Mouse (Mus musculus) stomach, embryonic 14.5 days (tissue): ENCODE measurements around the gene Ncam1. TPM values are rescaled to one million over a fixed set of nuclear protein-coding genes. Genes with fewer than 3 reads are reported as not detected.

Experiments used
- ATAC-seq: fragments of 200-750 bp; cut with Nextera tagmentation; 2 replicates; pipeline ENCODE4 v1.8.0; 2017; ENCODE audit warnings: low read depth, moderate TSS enrichment; ENCODE audit not compliant: insufficient number of reproducible peaks, insufficient read depth, low FRiP score
- H3K27ac ChIP-seq: fragments of 300-500 bp; sonication (generic); 2 replicates; pipeline ENCODE4 v1.5.1; 2014; ENCODE audit warnings: mild to moderate bottlenecking, low read length, moderate library complexity, mixed read lengths
- H3K27me3 ChIP-seq: fragments of 300-500 bp; sonication (generic); 2 replicates; pipeline ENCODE4 v1.6.1; 2014; ENCODE audit warnings: low read length, control low read depth, mixed read lengths; ENCODE audit not compliant: control insufficient read depth, insufficient read depth
- H3K36me3 ChIP-seq: fragments of 300-500 bp; sonication (generic); 2 replicates; pipeline ENCODE4 v1.6.1; 2014; ENCODE audit warnings: mild to moderate bottlenecking, control low read depth, low read length, moderate library complexity, mixed read lengths; ENCODE audit not compliant: control insufficient read depth, insufficient read depth
- H3K4me1 ChIP-seq: fragments of 300-500 bp; sonication (generic); 2 replicates; pipeline ENCODE4 v1.6.1; 2014; ENCODE audit warnings: low read length, control low read depth, mixed read lengths; ENCODE audit not compliant: control insufficient read depth, insufficient read depth
- H3K4me2 ChIP-seq: fragments of 300-500 bp; sonication (generic); replicated peaks from 2 replicates; pipeline ENCODE4 v1.6.1; 2014; ENCODE audit warnings: low read depth, low read length, control low read depth
- H3K4me3 ChIP-seq: fragments of 300-500 bp; sonication (generic); 2 replicates; pipeline ENCODE4 v1.5.1; 2014; ENCODE audit warnings: low read depth, low read length, control low read depth
- H3K9ac ChIP-seq: fragments of 300-500 bp; sonication (generic); replicated peaks from 2 replicates; pipeline ENCODE4 v1.6.1; 2014; ENCODE audit warnings: low read depth, mild to moderate bottlenecking, control low read depth, low read length, moderate library complexity, mixed read lengths
- H3K9me3 ChIP-seq: fragments of 300-500 bp; sonication (generic); 2 replicates; pipeline ENCODE4 v1.6.1; 2016; ENCODE audit warnings: low read depth, low read length, control low read depth; ENCODE audit not compliant: control insufficient read depth
- WGBS: fragments of 180-500 bp; shearing (Covaris S2); extraction: QIAGEN DNeasy Blood & Tissue Kit; methylation state at CpG from one replicate; pipeline ENCODE4 v1.1.7; 2014; 5-methylcytosine and 5-hydroxymethylcytosine counted together
- polyA plus RNA-seq: library from polyadenylated mRNA; unstranded; fragments of >200 nt; fragmentation: Nextera tagmentation; extraction: Ambion mirVana; gene quantifications from 2 replicates; pipeline ENCODE4 v1.2.1, GENCODE M21; 2014

The Ncam1 gene
- polyA plus RNA-seq, 1 experiment from 2014 or later, result 115 TPM

- no peaks in the 10 kb centered on the region for H3K9me3 ChIP-seq
- no peak overlapping the region for H3K4me3 ChIP-seq
- 82% methylated on average over 7 of the region's 7 CpGs for WGBS
- no peak overlapping the region for H3K27ac ChIP-seq
- no peaks in the 10 kb centered on the region for H3K27me3 ChIP-seq
- no peak overlapping the region for H3K4me2 ChIP-seq
- no peak overlapping the region for H3K9ac ChIP-seq
- no peaks in the 10 kb centered on the region for H3K36me3 ChIP-seq
- 0 out of 2 replicates have a peak, but pooled peaks cover 4% of the 10 kb centered on the region for H3K4me1 ChIP-seq
- ATAC-seq, result no peak
Observed at GRCm38 (mm10) chr9:49681848-49682469, 116.8 kb downstream of the Ncam1 start.

GRCm38 (mm10) chr9:49679270-49679669 lies 119.5 kb downstream of the Ncam1 start:
- H3K9me3 ChIP-seq, result no peaks in the 10 kb centered on the region
- H3K36me3 ChIP-seq, result no peaks in the 10 kb centered on the region
- no peak overlapping the region for H3K4me3 ChIP-seq
- H3K27ac ChIP-seq, result no peak overlapping the region
- H3K9ac ChIP-seq, result no peak overlapping the region
- no peak overlapping the region for H3K4me2 ChIP-seq
- no peak for ATAC-seq
- no peaks in the 10 kb centered on the region for H3K4me1 ChIP-seq
- no peaks in the 10 kb centered on the region for H3K27me3 ChIP-seq
- 61% methylated on average over 3 of the region's 3 CpGs for WGBS

GRCm38 (mm10) chr9:49675696-49676465 lies 122.8 kb downstream of the Ncam1 start:
- no peaks in the 10 kb centered on the region for H3K27me3 ChIP-seq
- no peak overlapping the region for H3K27ac ChIP-seq
- H3K4me3 ChIP-seq, result no peak overlapping the region
- WGBS, result 71% methylated on average over 9 of the region's 9 CpGs
- H3K4me1 ChIP-seq, result no peaks in the 10 kb centered on the region
- H3K4me2 ChIP-seq, result no peak overlapping the region
- ATAC-seq, result no peak
- no peaks in the 10 kb centered on the region for H3K9me3 ChIP-seq
- H3K9ac ChIP-seq, result no peak overlapping the region
- no peaks in the 10 kb centered on the region for H3K36me3 ChIP-seq

GRCm38 (mm10) chr9:49672646-49673199 lies 126.0 kb downstream of the Ncam1 start:
- WGBS, result 66% methylated on average over 6 of the region's 6 CpGs
- H3K4me2 ChIP-seq, result no peak overlapping the region
- H3K27me3 ChIP-seq, result no peaks in the 10 kb centered on the region
- H3K9me3 ChIP-seq, result no peaks in the 10 kb centered on the region
- no peak overlapping the region for H3K4me3 ChIP-seq
- no peak overlapping the region for H3K27ac ChIP-seq
- ATAC-seq, result no peak
- no peak overlapping the region for H3K9ac ChIP-seq
- H3K36me3 ChIP-seq, result no peaks in the 10 kb centered on the region; the same call in 1 of the 2 replicates
- no peaks in the 10 kb centered on the region for H3K4me1 ChIP-seq

GRCm38 (mm10) chr9:49667066-49667465 lies 131.7 kb downstream of the Ncam1 start:
- Histone ChIP-seq H3K36me3 (no peaks in the 10 kb centered on the region; the same call in 1 of the 2 replicates), H3K27me3 (no peaks in the 10 kb centered on the region), H3K4me3 (no peak overlapping the region), H3K9ac (no peak overlapping the region), H3K27ac (no peak overlapping the region), H3K4me1 (no peaks in the 10 kb centered on the region), H3K9me3 (no peaks in the 10 kb centered on the region), H3K4me2 (no peak overlapping the region)
- ATAC-seq, result no peak

GRCm38 (mm10) chr9:49665361-49665760 lies 133.4 kb downstream of the Ncam1 start:
- Histone ChIP-seq H3K4me1 (no peaks in the 10 kb centered on the region), H3K27ac (no peak overlapping the region), H3K4me3 (no peak overlapping the region), H3K9me3 (no peaks in the 10 kb centered on the region), H3K36me3 (no peaks in the 10 kb centered on the region; the same call in 1 of the 2 replicates), H3K27me3 (no peaks in the 10 kb centered on the region), H3K9ac (no peak overlapping the region), H3K4me2 (no peak overlapping the region)
- ATAC-seq, result no peak
- WGBS, result 37% methylated on average over 5 of the region's 5 CpGs

- ATAC-seq, result no peak
- Histone ChIP-seq H3K9ac (no peak overlapping the region), H3K4me3 (no peak overlapping the region), H3K9me3 (no peaks in the 10 kb centered on the region), H3K27me3 (no peaks in the 10 kb centered on the region), H3K27ac (no peak overlapping the region), H3K36me3 (no peaks in the 10 kb centered on the region), H3K4me1 (no peaks in the 10 kb centered on the region), H3K4me2 (no peak overlapping the region)
- 95% methylated on average over 8 of the region's 8 CpGs for WGBS
Observed at GRCm38 (mm10) chr9:49663927-49664320, 134.8 kb downstream of the Ncam1 start.

DNA sequence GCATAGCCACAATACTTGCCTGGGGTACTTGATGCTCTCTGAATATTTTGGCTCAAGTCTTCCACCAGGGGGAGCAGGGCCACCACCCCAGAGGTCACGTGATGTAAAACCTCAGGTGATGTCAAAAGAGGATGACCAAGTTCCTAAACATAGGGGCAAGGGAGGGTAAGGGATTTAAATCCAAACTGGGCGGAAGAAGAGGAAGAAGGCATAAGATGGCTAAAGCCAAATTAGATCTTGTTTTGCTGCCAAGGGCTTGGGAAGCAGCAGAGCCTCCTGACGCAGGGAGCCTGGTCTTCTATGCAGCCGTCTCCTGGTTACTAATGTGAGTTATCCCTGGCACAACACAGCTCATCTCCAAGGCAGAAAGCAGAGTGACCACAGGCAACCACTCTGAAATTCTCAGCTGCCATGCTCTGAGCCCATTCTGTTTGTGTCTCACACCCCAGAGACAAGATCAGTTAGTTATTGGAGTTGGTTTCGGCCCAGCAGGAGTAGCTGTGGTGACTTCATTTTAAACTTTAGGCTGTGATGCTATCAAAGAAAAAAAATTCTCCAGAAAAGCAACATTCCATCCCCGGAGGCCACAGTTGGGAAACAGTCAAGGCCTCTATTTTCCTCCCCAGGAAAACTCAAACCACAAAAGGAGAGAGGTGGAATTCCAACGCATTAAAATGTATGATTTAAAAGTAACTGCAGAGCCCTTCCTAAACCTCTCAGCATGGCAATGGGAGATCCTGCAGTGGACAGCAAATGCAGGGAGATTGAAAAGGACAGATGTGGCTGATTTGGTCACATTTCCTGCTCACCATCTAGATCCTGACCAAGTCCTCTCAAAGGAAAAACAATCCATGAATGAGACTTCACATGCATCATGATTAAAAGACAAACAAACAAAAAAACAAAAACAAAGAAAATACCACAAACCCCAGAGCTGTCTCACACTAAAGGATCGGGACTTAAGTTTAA lies 135.5 kb downstream of the Ncam1 start:
- WGBS, result 81% methylated on average over 8 of the region's 8 CpGs
- no peak overlapping the region for H3K27ac ChIP-seq

More for the DNA sequence above, 135.5 kb downstream of the Ncam1 start:
- Histone ChIP-seq H3K4me3 (no peak overlapping the region), H3K27me3 (no peaks in the 10 kb centered on the region), H3K4me1 (no peaks in the 10 kb centered on the region), H3K9ac (no peak overlapping the region), H3K36me3 (no peaks in the 10 kb centered on the region), H3K9me3 (no peaks in the 10 kb centered on the region), H3K4me2 (no peak overlapping the region)
- ATAC-seq, result no peak
